9 mouse cellular contexts compared by ENCODE assay signal in the genomic region with DNA sequence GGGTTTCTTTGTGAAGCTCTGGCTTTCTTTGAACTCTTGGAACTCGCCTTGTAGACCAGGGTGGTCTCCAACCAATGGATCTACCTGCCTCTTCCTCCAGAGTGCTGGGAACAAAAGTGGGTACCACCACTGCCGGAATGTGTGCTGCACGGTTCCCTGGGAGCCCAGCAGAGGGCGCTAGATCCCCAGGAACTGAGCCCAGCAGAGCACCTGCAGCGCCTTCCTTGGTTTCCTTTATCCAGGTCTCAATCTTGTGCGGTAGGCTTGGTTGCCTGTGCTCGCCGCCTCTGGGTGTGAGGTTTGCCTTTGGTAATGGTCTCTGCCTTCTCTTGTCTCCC. TPM values are rescaled to one million over a fixed set of nuclear protein-coding genes. Genes with fewer than 3 reads are reported as not detected.
DNase-seq lines count a peak whose midpoint lies in the region; ATAC-seq lines count a peak whose summit lies in the region.
"Had no signal": no experiment of that assay in that cellular context is flagged by ENCODE, and none has a peak within 500 bp of the region (broad histone marks: within the 10 kb centered on the region; RNA-seq: fewer than 3 reads in every experiment).

No protein-coding gene starts in this region.

- H3K36me3 ChIP-seq in kidney, embryonic 16.5 days (ENCODE audit: insufficient read depth, low read length): peaks cover 57% of the 10 kb centered on the region
- peaks cover 21% of the 10 kb centered on the region for H3K36me3 ChIP-seq in neural tube, embryonic 11.5 days (ENCODE audit: control insufficient read depth, insufficient read depth, low read length)

- H3K4me2 ChIP-seq in kidney, embryonic 16.5 days (replicated peaks; ENCODE audit: low read depth, low read length): no peak overlapping the region
- H3K4me2 ChIP-seq in neural tube, embryonic 11.5 days (ENCODE audit: low read depth): no peak overlapping the region
- H3K4me2 ChIP-seq: liver, embryonic 15.5 days had no signal

- peak; percentile 56 for DNase-seq in kidney, adult 11 months
- DNase-seq in adrenal gland, adult 8-10 months: peak; percentile 59
- DNase-seq in embryo, embryonic 11 days: peak; percentile 65
- peak; percentile 48 for DNase-seq in heart, postnatal 25 days (ENCODE audit: low spot score)
- peak; percentile 76 for DNase-seq in left cerebral cortex, postnatal 4 days
- peak; percentile 63 for DNase-seq in neural tube, embryonic 11.5 days (ENCODE audit: low spot score)
- peak; percentile 51 to 81 for DNase-seq in thymus, postnatal 10 days (ENCODE audit: low spot score in 2 of 2)

- H3K27ac ChIP-seq in kidney, embryonic 16.5 days (ENCODE audit: low read length): no peak overlapping the region
- no peak overlapping the region for H3K27ac ChIP-seq in neural tube, embryonic 11.5 days (ENCODE audit: low read depth, low read length)
- H3K27ac ChIP-seq: liver, embryonic 15.5 days had no signal

- no peak overlapping the region for H3K9ac ChIP-seq in kidney, embryonic 16.5 days (replicated peaks; ENCODE audit: low read length)
- no peak overlapping the region for H3K9ac ChIP-seq in neural tube, embryonic 11.5 days (ENCODE audit: low read length)
- H3K9ac ChIP-seq: liver, embryonic 15.5 days had no signal

- intact Hi-C loops in heart, postnatal 25 days (cut with DNase I): loop anchor here (2.0 to 5.0 kb wide), 2 partner anchors 226 to 326 kb away; no protein-coding TSS in a partner anchor
- intact Hi-C loops in left cerebral cortex, postnatal 4 days (cut with DNase I): no loop called here

- 16% methylated on average over 8 of the region's 8 CpGs for WGBS in kidney, embryonic 16.5 days
- WGBS in neural tube, embryonic 11.5 days: 30% methylated on average over 8 of the region's 8 CpGs

- ATAC-seq in kidney, embryonic 16.5 days (ENCODE audit: low FRiP score, low TSS enrichment): no peak
- no peak for ATAC-seq in neural tube, embryonic 11.5 days (ENCODE audit: insufficient read depth, low FRiP score, low TSS enrichment)

- no peaks in the 10 kb centered on the region for H3K27me3 ChIP-seq in kidney, embryonic 16.5 days (ENCODE audit: insufficient read depth, low read length)
- no peaks in the 10 kb centered on the region for H3K27me3 ChIP-seq in neural tube, embryonic 11.5 days (ENCODE audit: control insufficient read depth, insufficient read depth, low read length)
- H3K27me3 ChIP-seq: liver, embryonic 15.5 days had no signal

- no peaks in the 10 kb centered on the region for H3K4me1 ChIP-seq in kidney, embryonic 16.5 days (ENCODE audit: insufficient read depth, low read length)
- H3K4me1 ChIP-seq in neural tube, embryonic 11.5 days (ENCODE audit: control insufficient read depth, insufficient read depth, low read length): no peaks in the 10 kb centered on the region

- no peak overlapping the region for H3K4me3 ChIP-seq in kidney, embryonic 16.5 days (ENCODE audit: low read length)
- no peak overlapping the region for H3K4me3 ChIP-seq in neural tube, embryonic 11.5 days (ENCODE audit: low read depth, low read length)
- H3K4me3 ChIP-seq: liver, embryonic 15.5 days had no signal

- no peaks in the 10 kb centered on the region for H3K9me3 ChIP-seq in kidney, embryonic 16.5 days (ENCODE audit: low read length)
- no peaks in the 10 kb centered on the region for H3K9me3 ChIP-seq in neural tube, embryonic 11.5 days (ENCODE audit: control insufficient read depth, low read length)
- H3K9me3 ChIP-seq: liver, embryonic 15.5 days had no signal

RNA-seq across cellular contexts. Expression of gene Arpc3, which starts 9.6 kb away (rescaled TPM):
- polyA plus RNA-seq in kidney, embryonic 16.5 days (2015; fragmentation: Nextera tagmentation; extraction: Ambion mirVana): 140 and 154 TPM in 2 replicates
- total RNA-seq in adrenal gland, adult 8-10 months (2022): 100 to 1,000 TPM; 189 to 253 (median 205) TPM
- total RNA-seq in heart, postnatal 25 days (2021): 10 to 100 TPM; 93.0 to 94.1 TPM
- total RNA-seq in left cerebral cortex, postnatal 4 days (2021): 100 to 1,000 TPM; 258 to 271 TPM
- polyA plus RNA-seq in neural tube, embryonic 11.5 days (2014; fragmentation: Nextera tagmentation; extraction: Ambion mirVana): 65.8 and 67.4 TPM in 2 replicates

RNA-seq across cellular contexts. Expression of gene Anapc7, which starts 20.2 kb away (rescaled TPM):
- polyA plus RNA-seq in kidney, embryonic 16.5 days (2015; fragmentation: Nextera tagmentation; extraction: Ambion mirVana): 56.5 and 56.8 TPM in 2 replicates
- total RNA-seq in adrenal gland, adult 8-10 months (2022): 10 to 100 TPM; 49.1 to 59.5 (median 55.4) TPM
- 10 to 100 TPM; 27.3 to 28.1 TPM for total RNA-seq in heart, postnatal 25 days (2021)
- total RNA-seq in left cerebral cortex, postnatal 4 days (2021): 10 to 100 TPM; 41.7 to 45.4 TPM
- polyA plus RNA-seq in neural tube, embryonic 11.5 days (2014; fragmentation: Nextera tagmentation; extraction: Ambion mirVana): 33.4 and 34.7 TPM in 2 replicates

RNA-seq across cellular contexts. Expression of gene Fam216a, which starts 29.1 kb away (rescaled TPM):
- polyA plus RNA-seq in kidney, embryonic 16.5 days (2015; fragmentation: Nextera tagmentation; extraction: Ambion mirVana): 60.1 and 66.0 TPM in 2 replicates
- total RNA-seq in adrenal gland, adult 8-10 months (2022): 10 to 100 TPM; 31.1 to 45.8 (median 38.8) TPM
- total RNA-seq in heart, postnatal 25 days (2021): 10 to 100 TPM; 11.3 to 15.6 TPM
- total RNA-seq in left cerebral cortex, postnatal 4 days (2021): 10 to 100 TPM; 62.7 to 65.4 TPM
- polyA plus RNA-seq in neural tube, embryonic 11.5 days (2014; fragmentation: Nextera tagmentation; extraction: Ambion mirVana): 115 and 116 TPM in 2 replicates

RNA-seq across cellular contexts. Expression of gene Gpn3, which starts 29.6 kb away (rescaled TPM):
- 72.8 and 78.0 TPM in 2 replicates for polyA plus RNA-seq in kidney, embryonic 16.5 days (2015; fragmentation: Nextera tagmentation; extraction: Ambion mirVana)
- total RNA-seq in adrenal gland, adult 8-10 months (2022): 10 to 100 TPM; 31.5 to 38.5 (median 35.0) TPM
- total RNA-seq in heart, postnatal 25 days (2021): 10 to 100 TPM; 22.9 to 26.6 TPM
- 10 to 100 TPM; 19.9 to 20.6 TPM for total RNA-seq in left cerebral cortex, postnatal 4 days (2021)
- polyA plus RNA-seq in neural tube, embryonic 11.5 days (2014; fragmentation: Nextera tagmentation; extraction: Ambion mirVana): 68.4 and 71.2 TPM in 2 replicates

RNA-seq across cellular contexts. Expression of gene Vps29, which starts 47.1 kb away (rescaled TPM):
- 220 and 234 TPM in 2 replicates for polyA plus RNA-seq in kidney, embryonic 16.5 days (2015; fragmentation: Nextera tagmentation; extraction: Ambion mirVana)
- total RNA-seq in adrenal gland, adult 8-10 months (2022): 100 to 1,000 TPM; 147 to 170 (median 156) TPM
- total RNA-seq in heart, postnatal 25 days (2021): 10 to 100 TPM; 82.6 to 89.5 TPM
- 100 to 1,000 TPM; 202 to 208 TPM for total RNA-seq in left cerebral cortex, postnatal 4 days (2021)
- 219 and 236 TPM in 2 replicates for polyA plus RNA-seq in neural tube, embryonic 11.5 days (2014; fragmentation: Nextera tagmentation; extraction: Ambion mirVana)
